Mouse (Mus musculus): ENCODE results near the gene 4930402H24Rik. TPM values are rescaled to one million over a fixed set of nuclear protein-coding genes. Genes with fewer than 3 reads are reported as not detected.

4930402H24Rik gene
- 16.5 and 19.1 TPM in 2 replicates for polyA plus RNA-seq (2012; rRNA removed)

GRCm38 (mm10) chr2:130905751-130906583, at the start of gene 4930402H24Rik, which contains the start of gene Atrn:
Gene 4930402H24Rik (minus strand): TSS chr2:130906406.
Gene Atrn (plus strand): TSS chr2:130906495.

DNA sequence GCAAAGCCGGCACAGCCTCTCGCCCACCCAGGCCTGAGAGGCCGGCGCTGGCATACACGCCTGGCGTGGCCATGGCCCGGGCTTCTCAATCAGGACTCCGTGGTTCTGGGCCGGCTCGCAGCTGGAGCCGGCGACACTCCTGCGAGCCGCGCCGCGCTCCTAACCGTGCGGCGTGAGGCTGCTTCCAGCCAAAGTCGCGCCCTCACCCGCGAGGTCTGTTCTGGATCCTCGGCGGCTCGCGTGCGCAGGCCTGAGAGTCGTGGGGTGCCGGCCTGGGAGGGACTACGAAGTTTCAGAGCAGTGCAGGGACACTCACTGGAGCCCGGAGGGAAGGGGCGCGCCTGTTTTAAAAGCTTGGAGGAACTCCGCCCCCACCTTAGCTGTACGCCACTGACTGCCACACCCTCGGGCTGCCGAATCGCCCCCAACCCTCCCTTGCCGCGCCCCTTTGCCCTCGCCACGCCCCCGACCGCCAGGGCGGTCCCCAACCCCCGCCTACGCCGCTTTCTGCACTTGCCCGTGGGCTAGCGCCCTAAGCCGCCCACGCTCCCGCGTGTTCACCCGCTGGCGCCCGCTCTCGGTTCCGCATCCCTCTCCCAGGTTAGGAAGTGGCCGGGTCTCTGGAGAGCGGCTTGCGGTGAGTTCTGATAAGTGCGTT, 208.9 kb downstream of the 4930402H24Rik start, which contains the start of gene Slc4a11:
Gene Slc4a11 (minus strand): TSS at position 367 of the 658 bp plus-strand sequence.

GRCm38 (mm10) chr2:130667559-130667958, 238.6 kb downstream of the 4930402H24Rik start, which contains the start of gene Itpa:
Gene Itpa (plus strand): TSS chr2:130667610.

GRCm38 (mm10) chr2:130664102-130664701, 242.0 kb downstream of the 4930402H24Rik start, which contains the start of gene Ddrgk1:
Gene Ddrgk1 (minus strand): TSS chr2:130664659.

Other genes starting within 250 kb of the 4930402H24Rik start
- 73.1 and 112 TPM in 2 replicates for gene Ddrgk1, start 241.7 kb downstream of the 4930402H24Rik start, polyA plus RNA-seq (2012; rRNA removed)
- gene Itpa, start 238.8 kb downstream of the 4930402H24Rik start, polyA plus RNA-seq (2012; rRNA removed) = 23.8 and 25.9 TPM in 2 replicates
- 0.83 and 1.2 TPM in 2 replicates for gene Slc4a11, start 208.9 kb downstream of the 4930402H24Rik start, polyA plus RNA-seq (2012; rRNA removed)
- gene Atrn, start 89 bp upstream of the 4930402H24Rik start, polyA plus RNA-seq (2012; rRNA removed) = 7.3 TPM in 2 replicates
- gene Gfra4, start 136.7 kb upstream of the 4930402H24Rik start, polyA plus RNA-seq (2012; rRNA removed) = 39.4 and 46.2 TPM in 2 replicates
- gene Adam33, start 157.4 kb upstream of the 4930402H24Rik start, polyA plus RNA-seq (2012; rRNA removed) = 56.1 and 60.3 TPM in 2 replicates
- gene Siglec1, start 180.4 kb upstream of the 4930402H24Rik start, polyA plus RNA-seq (2012; rRNA removed) = 5.4 and 5.6 TPM in 2 replicates
- gene Hspa12b, start 220.9 kb upstream of the 4930402H24Rik start, polyA plus RNA-seq (2012; rRNA removed) = 7.4 and 8.0 TPM in 2 replicates
- not detected in 2 replicates for gene Gm11037, start 227.1 kb upstream of the 4930402H24Rik start, polyA plus RNA-seq (2012; rRNA removed)